Mouse (Mus musculus): ENCODE results near the gene Fgf11.

DNA sequence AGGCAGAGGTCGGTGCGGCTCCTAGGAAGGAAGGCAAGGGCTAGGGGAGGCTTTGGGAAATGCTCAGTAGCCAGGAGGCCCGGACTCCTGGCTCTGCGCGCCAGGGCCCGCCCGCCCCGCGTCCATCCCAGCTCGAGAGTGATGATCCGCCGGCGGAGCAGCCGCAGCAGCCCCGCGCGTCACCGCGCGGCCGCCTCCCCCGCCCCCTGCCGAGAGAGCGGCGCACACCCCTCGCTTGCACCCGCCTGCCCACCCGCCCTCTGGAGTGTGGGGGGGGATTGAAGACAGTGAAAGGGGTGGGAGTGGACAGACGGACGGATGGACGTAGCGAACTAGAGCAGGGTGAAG, 35.9 kb upstream of the Fgf11 start, which contains the start of gene Nlgn2:
- no peak; the same call in 1 of the 2 replicates for TF ChIP-seq CTCF (IDR thresholded peaks at IDR 0.05; ENCODE audit: low read depth)
- TF ChIP-seq EP300 (IDR thresholded peaks at IDR 0.05; ENCODE audit: low read depth), result no peak
